ENCODE assay signal across 1 mouse cellular context in the genomic region with DNA sequence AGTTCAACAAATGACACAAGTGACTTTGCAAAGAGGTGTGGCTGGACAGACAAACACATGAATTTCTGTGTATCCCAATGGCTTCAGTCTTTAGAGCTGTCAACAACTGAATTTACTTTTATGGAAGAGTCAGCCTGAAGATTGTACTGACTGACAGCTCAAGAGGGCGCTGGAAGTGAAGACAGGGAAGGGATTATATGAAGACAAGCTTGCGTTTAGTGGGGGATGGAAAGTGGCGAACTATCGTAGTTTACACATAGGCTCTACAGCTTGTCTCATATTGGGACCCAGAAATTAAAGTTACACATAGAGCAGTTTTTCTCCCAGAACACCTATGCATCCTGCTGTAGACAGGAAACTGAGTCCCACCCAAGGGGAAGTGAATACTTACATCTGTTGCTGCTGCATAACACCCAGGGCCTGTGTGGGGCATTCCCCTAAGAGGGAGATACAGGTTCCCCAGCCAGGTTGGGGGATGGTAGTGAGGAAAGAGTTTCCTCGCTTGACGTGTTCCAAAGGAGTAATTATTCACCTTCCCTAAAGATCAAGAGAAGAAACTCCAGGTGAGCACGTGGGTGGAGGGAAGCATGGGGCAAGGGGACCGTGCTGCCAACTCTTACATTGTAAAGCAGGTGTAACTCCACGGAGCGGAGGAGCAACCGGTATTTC.
TF ChIP-seq lines count a peak whose summit lies in the region.

No protein-coding gene starts in this region.

TF ChIP-seq in CH12.LX, 34 proteins besides CTCF, POLR2A, EP300 and RAD21:
- 0 out of 2 replicates have a peak, but pooled peaks have one; percentile 83 for TF ChIP-seq SIN3A (IDR thresholded peaks at IDR 0.05; ENCODE audit: low read length)
- peak; percentile 61; the same call in 1 of the 2 replicates for TF ChIP-seq RCOR1 (conservative IDR thresholded peaks at IDR 0.05; ENCODE audit: low read depth, low read length)
- TF ChIP-seq NRF1 (IDR thresholded peaks at IDR 0.05; ENCODE audit: low read depth, low read length): no peak
- TF ChIP-seq USF1 (IDR thresholded peaks at IDR 0.05; ENCODE audit: low read depth, low read length): no peak
- no peak for TF ChIP-seq GABPA (IDR thresholded peaks at IDR 0.05; ENCODE audit: insufficient replicate concordance, low read depth, low read length)
- no peak for TF ChIP-seq PAX5 (IDR thresholded peaks at IDR 0.05; ENCODE audit: low read length)
- TF ChIP-seq BHLHE40 (IDR thresholded peaks at IDR 0.05; ENCODE audit: low read depth, low read length): peak; percentile 48
- peak; percentile 85 for TF ChIP-seq IRF4 (IDR thresholded peaks at IDR 0.05; ENCODE audit: low read depth, low read length)
- peak; percentile 70; the same call in 1 of the 2 replicates for TF ChIP-seq CHD1 (IDR thresholded peaks at IDR 0.05; ENCODE audit: low read depth, low read length)
- no peak for TF ChIP-seq POLR2AphosphoS2 (IDR thresholded peaks at IDR 0.05; ENCODE audit: low read depth, low read length)
- no peak for TF ChIP-seq ZKSCAN1 (IDR thresholded peaks at IDR 0.05; ENCODE audit: borderline replicate concordance, low read depth, low read length)
- TF ChIP-seq TCF12 (IDR thresholded peaks at IDR 0.05; ENCODE audit: low read depth, low read length): peak; percentile 73; the same call in 1 of the 2 replicates
- TF ChIP-seq JUND (conservative IDR thresholded peaks at IDR 0.05; ENCODE audit: low read depth, low read length): no peak
- no peak for TF ChIP-seq E2F4 (IDR thresholded peaks at IDR 0.05; ENCODE audit: insufficient replicate concordance, low read depth, low read length)
- peak; percentile 90 for TF ChIP-seq MAX (IDR thresholded peaks at IDR 0.05; ENCODE audit: low read length)
- TF ChIP-seq KAT2A (IDR thresholded peaks at IDR 0.05; ENCODE audit: insufficient replicate concordance, low read length): 0 out of 2 replicates have a peak, but pooled peaks have one; percentile 39
- TF ChIP-seq MXI1 (IDR thresholded peaks at IDR 0.05; ENCODE audit: low read depth, low read length): peak; percentile 96
- peak; percentile 80 for TF ChIP-seq CHD2 (IDR thresholded peaks at IDR 0.05; ENCODE audit: low read length)
- TF ChIP-seq JUN (IDR thresholded peaks at IDR 0.05; ENCODE audit: insufficient read depth, low read depth, low read length): no peak
- 0 out of 2 replicates have a peak, but pooled peaks have one; percentile 50 for TF ChIP-seq MAZ (IDR thresholded peaks at IDR 0.05; ENCODE audit: low read depth, low read length)
- peak; percentile 58 for TF ChIP-seq HCFC1 (IDR thresholded peaks at IDR 0.05; ENCODE audit: low read depth, low read length)
- TF ChIP-seq ZMIZ1 (IDR thresholded peaks at IDR 0.05; ENCODE audit: low read depth, low read length): 0 out of 2 replicates have a peak, but pooled peaks have one; percentile 36
- no peak; the same call in 1 of the 2 replicates for TF ChIP-seq TBP (conservative IDR thresholded peaks at IDR 0.05; ENCODE audit: low read depth, low read length)
- TF ChIP-seq ZNF384 (IDR thresholded peaks at IDR 0.05; ENCODE audit: low read depth, low read length): no peak
- peak; percentile 35; the same call in 1 of the 2 replicates for TF ChIP-seq NELFE (IDR thresholded peaks at IDR 0.05; ENCODE audit: low read depth, low read length)
- TF ChIP-seq SMC3 (IDR thresholded peaks at IDR 0.05; ENCODE audit: low read depth, low read length): no peak; the same call in 1 of the 2 replicates
- TF ChIP-seq UBTF (IDR thresholded peaks at IDR 0.05; ENCODE audit: low read depth, low read length): no peak
- peak; percentile 66 for TF ChIP-seq ETS1 (conservative IDR thresholded peaks at IDR 0.05; ENCODE audit: low read depth, low read length)
- TF ChIP-seq MYC (IDR thresholded peaks at IDR 0.05; ENCODE audit: low read depth, low read length): peak; percentile 93
- TF ChIP-seq MAFK (IDR thresholded peaks at IDR 0.05; ENCODE audit: insufficient replicate concordance, low read length): 0 out of 2 replicates have a peak, but pooled peaks have one; percentile 20
- 0 out of 2 replicates have a peak, but pooled peaks have one; percentile 34 for TF ChIP-seq MEF2A (IDR thresholded peaks at IDR 0.05; ENCODE audit: borderline replicate concordance, low read depth, low read length)
- peak; percentile 18; the same call in 1 of the 2 replicates for TF ChIP-seq ELF1 (IDR thresholded peaks at IDR 0.05; ENCODE audit: low read depth, low read length)
